8 mouse cellular contexts compared by ENCODE assay signal in genomic region chr16:92565708-92566107, GRCm38 (mm10).
DNase-seq lines count a peak whose midpoint lies in the region; ATAC-seq and TF ChIP-seq lines count a peak whose summit lies in the region.

No protein-coding gene starts in this region.

- intact Hi-C loops in left cerebral cortex, postnatal 25 days (cut with DNase I): loop anchor here (2.0 to 5.0 kb wide), 5 partner anchors 132 to 977 kb away; no protein-coding TSS in a partner anchor

- DNase-seq in heart, adult 11 months: peak; percentile 94
- DNase-seq in cerebellum, postnatal 36 days: peak; percentile 87 to 90
- DNase-seq in frontal cortex, postnatal 36 days (ENCODE audit: low spot score in 2 of 2): peak; percentile 88 to 92
- DNase-seq in left cerebral cortex, postnatal 25 days (ENCODE audit: low spot score in 2 of 2): peak; percentile 87 to 88
- peak; percentile 92 for DNase-seq in midbrain, embryonic 14.5 days
- DNase-seq in spleen, adult 12 weeks (ENCODE audit: low spot score): peak; percentile 58

- no peaks in the 10 kb centered on the region for H3K9me3 ChIP-seq in heart, embryonic 11.5 days (replicated peaks; ENCODE audit: control insufficient read depth, low read length)
- H3K9me3 ChIP-seq in intestine, postnatal 0 days (ENCODE audit: control insufficient read depth): no peaks in the 10 kb centered on the region
- no peaks in the 10 kb centered on the region for H3K9me3 ChIP-seq in midbrain, embryonic 14.5 days (ENCODE audit: control insufficient read depth, low read length)

- no peak overlapping the region for H3K4me3 ChIP-seq in heart, embryonic 11.5 days (ENCODE audit: low read depth, low read length)
- H3K4me3 ChIP-seq in intestine, postnatal 0 days (ENCODE audit: low read depth, low read length): no peak overlapping the region
- H3K4me3 ChIP-seq in midbrain, embryonic 14.5 days (replicated peaks; ENCODE audit: low read depth, low read length): no peak overlapping the region

- H3K36me3 ChIP-seq in heart, embryonic 11.5 days (ENCODE audit: control insufficient read depth, insufficient read depth, low read length): no peaks in the 10 kb centered on the region
- H3K36me3 ChIP-seq in intestine, postnatal 0 days (ENCODE audit: control insufficient read depth, insufficient read depth): no peaks in the 10 kb centered on the region
- H3K36me3 ChIP-seq in midbrain, embryonic 14.5 days (ENCODE audit: control insufficient read depth, insufficient read depth, low read length): no peaks in the 10 kb centered on the region

- H3K4me2 ChIP-seq in heart, embryonic 11.5 days: no peak overlapping the region
- H3K4me2 ChIP-seq in intestine, postnatal 0 days (replicated peaks; ENCODE audit: low read depth): peak overlapping the region; percentile 39
- H3K4me2 ChIP-seq in midbrain, embryonic 14.5 days (ENCODE audit: low read length): no peak overlapping the region

- WGBS in heart, embryonic 11.5 days (ENCODE audit: insufficient replicate concordance): 2% methylated on average over 6 of the region's 6 CpGs
- under 1% methylated on average over 6 of the region's 6 CpGs for WGBS in intestine, postnatal 0 days
- 5% methylated on average over 6 of the region's 6 CpGs for WGBS in midbrain, embryonic 14.5 days

- H3K27ac ChIP-seq in heart, embryonic 11.5 days (ENCODE audit: low read depth, low read length): no peak overlapping the region
- no peak overlapping the region for H3K27ac ChIP-seq in intestine, postnatal 0 days (ENCODE audit: low read depth, low read length)
- no peak overlapping the region for H3K27ac ChIP-seq in midbrain, embryonic 14.5 days (replicated peaks; ENCODE audit: low read depth, low read length)

- no peaks in the 10 kb centered on the region for H3K4me1 ChIP-seq in heart, embryonic 11.5 days (ENCODE audit: control insufficient read depth, insufficient read depth, low read length)
- H3K4me1 ChIP-seq in intestine, postnatal 0 days (replicated peaks; ENCODE audit: control insufficient read depth, insufficient read depth, low read length): no peaks in the 10 kb centered on the region; the same call in 1 of the 2 replicates
- H3K4me1 ChIP-seq in midbrain, embryonic 14.5 days (ENCODE audit: control insufficient read depth, insufficient read depth, low read length): no peaks in the 10 kb centered on the region

- TF ChIP-seq CTCF in intestine, postnatal 0 days (IDR thresholded peaks at IDR 0.05; ENCODE audit: low read depth): peak; percentile 97

- no peak overlapping the region for H3K9ac ChIP-seq in heart, embryonic 11.5 days (ENCODE audit: low read depth, low read length)
- no peak overlapping the region for H3K9ac ChIP-seq in intestine, postnatal 0 days (ENCODE audit: low read depth, low read length)
- H3K9ac ChIP-seq in midbrain, embryonic 14.5 days (replicated peaks; ENCODE audit: low read length): no peak overlapping the region

- peaks cover 25% of the 10 kb centered on the region for H3K27me3 ChIP-seq in heart, embryonic 11.5 days (ENCODE audit: control insufficient read depth, insufficient read depth, low read length)
- H3K27me3 ChIP-seq in intestine, postnatal 0 days (replicated peaks; ENCODE audit: control insufficient read depth, insufficient read depth, low read length): 0 out of 2 replicates have a peak, but pooled peaks cover 5% of the 10 kb centered on the region
- no peaks in the 10 kb centered on the region for H3K27me3 ChIP-seq in midbrain, embryonic 14.5 days (ENCODE audit: control insufficient read depth, insufficient read depth, low read length)

- no peak for ATAC-seq in heart, embryonic 11.5 days (replicated peaks; ENCODE audit: insufficient number of reproducible peaks, low FRiP score, low TSS enrichment)
- peak; percentile 31; the same call in 1 of the 2 replicates for ATAC-seq in intestine, postnatal 0 days
- ATAC-seq in midbrain, embryonic 14.5 days (ENCODE audit: low FRiP score, low TSS enrichment): no peak
